Mouse (Mus musculus) olfactory bulb, adult 2 months (tissue): Measurements from ENCODE around the gene Sgta.

Experiments
- CTCF ChIP-seq: fragments of 200-500 bp; IDR thresholded peaks from 2 replicates; pipeline ENCODE4 v1.5.1; 2012; ENCODE audit warnings: low read depth, mild to moderate bottlenecking, low read length, moderate library complexity; ENCODE audit not compliant: insufficient read depth
- POLR2A ChIP-seq: fragments of 200-500 bp; IDR thresholded peaks from 2 replicates; pipeline ENCODE4 v1.6.1; 2012; ENCODE audit warnings: mild to moderate bottlenecking, low read depth, low read length, moderate library complexity; ENCODE audit not compliant: insufficient read depth

DNA sequence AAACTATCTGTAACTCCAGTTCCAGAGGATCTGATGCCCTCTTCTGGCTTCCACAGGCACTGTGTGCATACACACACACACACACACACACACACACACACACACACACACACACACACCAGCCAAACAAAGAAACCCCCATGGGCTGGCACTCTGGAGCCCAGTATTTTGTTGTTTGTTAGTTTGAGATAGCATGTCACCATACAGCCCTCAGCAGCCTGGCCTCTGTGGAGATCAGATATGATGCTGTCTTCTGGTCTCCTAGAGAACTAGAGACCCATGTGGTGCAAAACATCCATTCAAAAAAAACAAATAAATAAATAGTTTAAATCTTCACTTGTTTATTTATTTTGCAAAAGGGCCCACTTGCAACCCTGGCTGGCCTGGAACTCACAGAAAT, 31.8 kb downstream of the Sgta start:
- TF ChIP-seq CTCF, result no peak
- TF ChIP-seq POLR2A, result no peak
